In the genomic region with DNA sequence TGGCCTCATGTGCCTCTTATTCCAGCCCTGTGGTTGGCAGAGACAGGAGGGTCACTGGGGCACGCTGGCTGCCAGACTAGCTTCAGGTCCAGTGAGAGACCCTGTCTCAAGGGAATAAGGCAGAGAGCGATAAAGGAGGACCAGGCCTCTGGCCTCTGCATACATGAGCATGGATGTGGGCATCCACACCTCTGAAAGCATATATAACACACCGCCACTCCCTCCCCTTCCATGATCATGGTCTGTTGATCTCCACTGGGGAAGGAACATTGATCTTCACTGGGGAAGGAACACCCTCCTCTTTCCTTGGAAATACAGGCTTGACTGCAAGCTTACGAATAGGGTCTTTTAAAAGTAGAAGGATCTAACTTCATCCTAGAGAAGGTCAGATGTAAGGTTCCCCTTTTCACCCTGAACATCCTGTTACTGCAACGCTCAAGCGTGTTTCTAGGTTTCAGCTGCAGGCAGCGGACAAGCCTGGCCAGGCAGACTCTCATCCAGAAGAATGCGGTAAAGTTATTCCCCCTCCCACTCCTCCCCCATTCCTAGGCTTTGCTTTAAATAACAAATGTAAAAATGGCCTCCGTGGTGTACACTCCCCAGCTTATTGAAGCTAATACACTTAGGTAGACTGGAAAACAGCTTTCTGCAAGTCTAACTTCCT, we compare ENCODE assay signal across 10 mouse cellular contexts. TPM values are rescaled to one million over a fixed set of nuclear protein-coding genes. Genes with fewer than 3 reads are reported as not detected.
A peak's percentile ranks its signal among the peaks of the same experiment; 100 is the strongest.
DNase-seq lines count a peak whose midpoint lies in the region; ATAC-seq and TF ChIP-seq lines count a peak whose summit lies in the region.
"Had no signal": no experiment of that assay in that cellular context is flagged by ENCODE, and none has a peak within 500 bp of the region (broad histone marks: within the 10 kb centered on the region; RNA-seq: fewer than 3 reads in every experiment).

No protein-coding gene starts in this region.

- no peaks in the 10 kb centered on the region for H3K27me3 ChIP-seq in kidney, embryonic 15.5 days
- no peaks in the 10 kb centered on the region for H3K27me3 ChIP-seq in limb, embryonic 15.5 days
- H3K27me3 ChIP-seq: megakaryocyte, embryonic 14.5 days; Patski had no signal

- H3K36me3 ChIP-seq in kidney, embryonic 15.5 days, result peaks cover 24% of the 10 kb centered on the region
- H3K36me3 ChIP-seq in limb, embryonic 15.5 days, result peaks cover 12% of the 10 kb centered on the region; the same call in 1 of the 2 replicates

- DNase-seq in kidney, adult 18-20 months, result no peak
- peak; percentile 49 for DNase-seq in ES-CJ7 (ENCODE audit: low read depth, low spot score)
- no peak for DNase-seq in spleen, postnatal 14 days (ENCODE audit: low spot score in 2 of 2)
- no peak for DNase-seq in cerebellum, adult 8-10 months
- DNase-seq: cerebellum, postnatal 14 days had no signal

- no peak for TF ChIP-seq CTCF in bone marrow macrophage, adult 2 months (IDR thresholded peaks at IDR 0.05; ENCODE audit: low read depth, low read length)

- WGBS in kidney, embryonic 15.5 days, result 30% methylated on average over 9 of the region's 9 CpGs
- 56% methylated on average over 9 of the region's 9 CpGs for WGBS in limb, embryonic 15.5 days

- H3K9me3 ChIP-seq in kidney, embryonic 15.5 days (replicated peaks), result no peaks in the 10 kb centered on the region
- H3K9me3 ChIP-seq in limb, embryonic 15.5 days, result no peaks in the 10 kb centered on the region
- H3K9me3 ChIP-seq: megakaryocyte, embryonic 14.5 days had no signal

- TF ChIP-seq POLR2A in bone marrow macrophage, adult 2 months (IDR thresholded peaks at IDR 0.05; ENCODE audit: borderline replicate concordance, low read depth, low read length), result no peak

- no peak overlapping the region for H3K4me2 ChIP-seq in kidney, embryonic 15.5 days
- no peak overlapping the region for H3K4me2 ChIP-seq in limb, embryonic 15.5 days

- H3K27ac ChIP-seq in kidney, embryonic 15.5 days, result peak overlapping the region; percentile 75
- H3K27ac ChIP-seq in bone marrow macrophage, adult 2 months (ENCODE audit: insufficient read depth, low read depth, low read length), result peak overlapping the region; percentile 32; the same call in 1 of the 2 replicates
- H3K27ac ChIP-seq in limb, embryonic 15.5 days, result 0 out of 2 replicates have a peak overlapping the region, but pooled peaks have one; percentile 33

- no peak overlapping the region for H3K4me3 ChIP-seq in kidney, embryonic 15.5 days (replicated peaks)
- H3K4me3 ChIP-seq in bone marrow macrophage, adult 2 months (ENCODE audit: insufficient read depth, low read length), result peak overlapping the region; percentile 21; the same call in 1 of the 2 replicates
- H3K4me3 ChIP-seq in limb, embryonic 15.5 days, result no peak overlapping the region
- H3K4me3 ChIP-seq: megakaryocyte, embryonic 14.5 days had no signal

- ATAC-seq in kidney, embryonic 15.5 days (replicated peaks; ENCODE audit: low FRiP score), result peak; percentile 68
- no peak for ATAC-seq in limb, embryonic 15.5 days (ENCODE audit: insufficient number of reproducible peaks, low FRiP score, low TSS enrichment, low read depth)
- ATAC-seq: Patski had no signal

- H3K4me1 ChIP-seq in kidney, embryonic 15.5 days, result peaks cover 46% of the 10 kb centered on the region
- H3K4me1 ChIP-seq in bone marrow macrophage, adult 2 months (ENCODE audit: control insufficient read depth, insufficient read depth, low read length), result peaks cover 27% of the 10 kb centered on the region
- peaks cover 4% of the 10 kb centered on the region for H3K4me1 ChIP-seq in limb, embryonic 15.5 days

- no peak overlapping the region for H3K9ac ChIP-seq in kidney, embryonic 15.5 days
- no peak overlapping the region for H3K9ac ChIP-seq in limb, embryonic 15.5 days

RNA-seq across cellular contexts. Expression of a gene that starts 15.4 kb away (rescaled TPM):
- 101 and 105 TPM in 2 replicates for polyA plus RNA-seq in kidney, embryonic 15.5 days (2015; fragmentation: Nextera tagmentation; extraction: Ambion mirVana)
- polyA plus RNA-seq in bone marrow macrophage, adult 2 months (2012; ENCODE audit: insufficient read depth, insufficient read length, missing spikeins), result 93.4 and 93.5 TPM in 2 replicates
- 62.8 and 70.7 TPM in 2 replicates for polyA plus RNA-seq in limb, embryonic 15.5 days (2015; fragmentation: Nextera tagmentation; extraction: Ambion mirVana)
